Mouse (Mus musculus) midbrain, postnatal 0 days (tissue): ENCODE measurements at regions not wholly inside any gene's neighbourhood (a gene's known extent, or its start where the extent isn't known, plus 50 kb on each side); places are given as distances from the start of the nearest gene placed in this dataset.

ENCODE experiments used
- ATAC-seq: fragments of 200-750 bp; cut with Nextera tagmentation; 2 replicates; pipeline ENCODE4 v1.8.0; 2017; ENCODE audit warnings: moderate number of reproducible peaks, mild to moderate bottlenecking, moderate TSS enrichment, moderate library complexity; ENCODE audit not compliant: low FRiP score
- DNase-seq: peaks from one replicate; pipeline ENCODE4 v3.0.0-alpha.2; 2015; ENCODE audit warnings: low spot score
- H3K27ac ChIP-seq: fragments of 300-500 bp; sonication (generic); 2 replicates; pipeline ENCODE4 v1.5.1; 2014; ENCODE audit warnings: low read depth, mild to moderate bottlenecking, low read length, mixed read lengths
- H3K27me3 ChIP-seq: fragments of 300-500 bp; sonication (generic); 2 replicates; pipeline ENCODE4 v1.6.1; 2014; ENCODE audit warnings: low read length, control low read depth, mixed read lengths; ENCODE audit not compliant: insufficient read depth
- H3K36me3 ChIP-seq: fragments of 300-500 bp; sonication (generic); 2 replicates; pipeline ENCODE4 v1.6.1; 2014; ENCODE audit warnings: low read length, control low read depth, mixed read lengths; ENCODE audit not compliant: insufficient read depth
- H3K4me1 ChIP-seq: fragments of 300-500 bp; sonication (generic); 2 replicates; pipeline ENCODE4 v1.6.1; 2014; ENCODE audit warnings: mild to moderate bottlenecking, control low read depth, antibody characterized with exemption, low read length, mixed read lengths; ENCODE audit not compliant: insufficient read depth
- H3K4me2 ChIP-seq: fragments of 300-500 bp; sonication (generic); 2 replicates; pipeline ENCODE4 v1.6.1; 2014; ENCODE audit warnings: low read depth, mild to moderate bottlenecking, low read length, mixed read lengths; ENCODE audit not compliant: poor library complexity, severe bottlenecking
- H3K4me3 ChIP-seq: fragments of 300-500 bp; sonication (generic); 2 replicates; pipeline ENCODE4 v1.5.1; 2014; ENCODE audit warnings: low read depth, mild to moderate bottlenecking, low read length, moderate library complexity
- H3K9ac ChIP-seq: fragments of 300-500 bp; sonication (generic); replicated peaks from 2 replicates; pipeline ENCODE4 v1.6.1; 2014; ENCODE audit warnings: mild to moderate bottlenecking, low read length, moderate library complexity, mixed read lengths; ENCODE audit not compliant: poor library complexity, severe bottlenecking
- H3K9me3 ChIP-seq: fragments of 300-500 bp; sonication (generic); 2 replicates; pipeline ENCODE4 v1.6.1; 2016; ENCODE audit warnings: low read length, control low read depth
- CTCF ChIP-seq: IDR thresholded peaks from 2 replicates; pipeline ENCODE4 v1.5.1; 2016; ENCODE audit warnings: antibody characterized with exemption, mild to moderate bottlenecking
- WGBS: fragments of 180-500 bp; shearing (Covaris S2); extraction: QIAGEN DNeasy Blood & Tissue Kit; methylation state at CpG from one replicate; pipeline ENCODE4 v1.1.7; 2014; 5-methylcytosine and 5-hydroxymethylcytosine counted together

GRCm38 (mm10) chr3:52662164-52662908 lies 354.7 kb downstream of the Cog6 start:
- no peak for TF ChIP-seq CTCF
- no peaks in the 10 kb centered on the region for H3K27me3 ChIP-seq
- ATAC-seq (no peak; the same call in 1 of the 2 replicates), DNase-seq (no peak)
- H3K9ac ChIP-seq: no peak overlapping the region
- WGBS: 90% methylated on average over 15 of the region's 15 CpGs
- H3K36me3 ChIP-seq: no peaks in the 10 kb centered on the region
- no peak overlapping the region for H3K4me3 ChIP-seq
- no peaks in the 10 kb centered on the region for H3K9me3 ChIP-seq
- no peak overlapping the region for H3K27ac ChIP-seq
- 0 out of 2 replicates have a peak, but pooled peaks cover 6% of the 10 kb centered on the region for H3K4me1 ChIP-seq
- H3K4me2 ChIP-seq: no peak overlapping the region

GRCm38 (mm10) chr3:52653006-52653405 lies 364.0 kb downstream of the Cog6 start:
- no peak overlapping the region for H3K4me3 ChIP-seq
- 82% methylated on average over 5 of the region's 5 CpGs for WGBS
- no peak overlapping the region for H3K9ac ChIP-seq
- no peaks in the 10 kb centered on the region for H3K4me1 ChIP-seq
- no peak for DNase-seq
- no peaks in the 10 kb centered on the region for H3K36me3 ChIP-seq
- no peaks in the 10 kb centered on the region for H3K9me3 ChIP-seq
- H3K27ac ChIP-seq: no peak overlapping the region
- TF ChIP-seq CTCF: no peak
- H3K4me2 ChIP-seq: no peak overlapping the region
- no peaks in the 10 kb centered on the region for H3K27me3 ChIP-seq
- ATAC-seq: no peak

GRCm38 (mm10) chr3:52652476-52652870 lies 364.6 kb downstream of the Cog6 start:
- TF ChIP-seq CTCF: no peak
- 88% methylated on average over 2 of the region's 2 CpGs for WGBS
- Histone ChIP-seq H3K27me3 (no peaks in the 10 kb centered on the region), H3K27ac (no peak overlapping the region), H3K9ac (no peak overlapping the region), H3K36me3 (no peaks in the 10 kb centered on the region), H3K4me2 (no peak overlapping the region), H3K4me1 (no peaks in the 10 kb centered on the region), H3K9me3 (no peaks in the 10 kb centered on the region), H3K4me3 (no peak overlapping the region)
- DNase-seq: no peak
- ATAC-seq: no peak

GRCm38 (mm10) chr3:52651862-52652475 lies 365.1 kb downstream of the Cog6 start:
- H3K4me3 ChIP-seq: no peak overlapping the region
- H3K27ac ChIP-seq: no peak overlapping the region
- no peak overlapping the region for H3K9ac ChIP-seq
- no peak for DNase-seq
- no peak overlapping the region for H3K4me2 ChIP-seq
- no peak for ATAC-seq
- no peaks in the 10 kb centered on the region for H3K27me3 ChIP-seq
- H3K9me3 ChIP-seq: no peaks in the 10 kb centered on the region
- no peaks in the 10 kb centered on the region for H3K36me3 ChIP-seq
- no peak for TF ChIP-seq CTCF
- H3K4me1 ChIP-seq: no peaks in the 10 kb centered on the region
- 82% methylated on average over 7 of the region's 7 CpGs for WGBS

GRCm38 (mm10) chr3:52650071-52650470 lies 367.0 kb downstream of the Cog6 start:
- TF ChIP-seq CTCF: no peak
- H3K27ac ChIP-seq: no peak overlapping the region
- 87% methylated on average over 3 of the region's 3 CpGs for WGBS
- no peak overlapping the region for H3K9ac ChIP-seq
- no peaks in the 10 kb centered on the region for H3K27me3 ChIP-seq
- no peaks in the 10 kb centered on the region for H3K4me1 ChIP-seq
- no peaks in the 10 kb centered on the region for H3K9me3 ChIP-seq
- ATAC-seq (no peak), DNase-seq (no peak)
- H3K4me2 ChIP-seq: no peak overlapping the region
- no peaks in the 10 kb centered on the region for H3K36me3 ChIP-seq
- no peak overlapping the region for H3K4me3 ChIP-seq

- 0 out of 2 replicates have a peak, but pooled peaks cover 3% of the 10 kb centered on the region for H3K4me1 ChIP-seq
- H3K4me3 ChIP-seq: no peak overlapping the region
- no peak for TF ChIP-seq CTCF
- no peaks in the 10 kb centered on the region for H3K36me3 ChIP-seq
- H3K27me3 ChIP-seq: no peaks in the 10 kb centered on the region
- ATAC-seq (no peak), DNase-seq (no peak)
- H3K4me2 ChIP-seq: no peak overlapping the region
- H3K27ac ChIP-seq: no peak overlapping the region
- H3K9ac ChIP-seq: no peak overlapping the region
- H3K9me3 ChIP-seq: no peaks in the 10 kb centered on the region
- 76% methylated on average over 4 of the region's 4 CpGs for WGBS
These were observed 368.1 kb downstream of the Cog6 start for GRCm38 (mm10) chr3:52648836-52649500.
